In genomic region chr2:164436961-164437360, GRCm38 (mm10) we compare ENCODE assay signal across 8 mouse cellular contexts. TPM values are rescaled to one million over a fixed set of nuclear protein-coding genes. Genes with fewer than 3 reads are reported as not detected.
DNase-seq lines count a peak whose midpoint lies in the region; ATAC-seq lines count a peak whose summit lies in the region.

No protein-coding gene starts in this region.

- no peaks in the 10 kb centered on the region for H3K36me3 ChIP-seq in liver, embryonic 16.5 days (ENCODE audit: control insufficient read depth, insufficient read depth)
- no peaks in the 10 kb centered on the region for H3K36me3 ChIP-seq in forebrain, embryonic 14.5 days (ENCODE audit: control insufficient read depth, insufficient read depth, low read length)

- H3K4me3 ChIP-seq in brown adipose tissue, adult 24 weeks (ENCODE audit: insufficient read depth, low read depth, low read length): no peak overlapping the region
- no peak overlapping the region for H3K4me3 ChIP-seq in liver, embryonic 16.5 days (ENCODE audit: low read depth, low read length)
- no peak overlapping the region for H3K4me3 ChIP-seq in forebrain, embryonic 14.5 days (ENCODE audit: low read depth, low read length)

- ATAC-seq in liver, embryonic 16.5 days (ENCODE audit: low read depth): peak; percentile 43
- ATAC-seq in forebrain, embryonic 14.5 days: no peak

- peaks cover 49% of the 10 kb centered on the region for H3K4me1 ChIP-seq in brown adipose tissue, adult 24 weeks (ENCODE audit: control insufficient read depth, insufficient read depth, insufficient read length, low read length)
- H3K4me1 ChIP-seq in liver, embryonic 16.5 days (ENCODE audit: control insufficient read depth, low read depth, low read length): peaks cover 2% of the 10 kb centered on the region
- peaks cover under 1% of the 10 kb centered on the region; the same call in 1 of the 2 replicates for H3K4me1 ChIP-seq in forebrain, embryonic 14.5 days (ENCODE audit: control insufficient read depth, insufficient read depth, low read length)

- peak overlapping the region; percentile 36; the same call in 1 of the 2 replicates for H3K4me2 ChIP-seq in liver, embryonic 16.5 days (ENCODE audit: low read depth, low read length)
- H3K4me2 ChIP-seq in forebrain, embryonic 14.5 days (ENCODE audit: low read length): no peak overlapping the region

- H3K9me3 ChIP-seq in liver, embryonic 16.5 days (replicated peaks; ENCODE audit: control insufficient read depth, low read length): no peaks in the 10 kb centered on the region
- H3K9me3 ChIP-seq in forebrain, embryonic 14.5 days (replicated peaks; ENCODE audit: control insufficient read depth, low read length): no peaks in the 10 kb centered on the region

- peaks cover 7% of the 10 kb centered on the region for H3K27me3 ChIP-seq in liver, embryonic 16.5 days (ENCODE audit: control insufficient read depth, insufficient read depth, low read depth, low read length)
- H3K27me3 ChIP-seq in forebrain, embryonic 14.5 days (replicated peaks; ENCODE audit: control insufficient read depth, insufficient read depth, low read length): no peaks in the 10 kb centered on the region

- peak overlapping the region; percentile 4; the same call in 1 of the 2 replicates for H3K9ac ChIP-seq in liver, embryonic 16.5 days (ENCODE audit: low read depth, low read length)
- no peak overlapping the region for H3K9ac ChIP-seq in forebrain, embryonic 14.5 days (ENCODE audit: low read length)

- H3K27ac ChIP-seq in brown adipose tissue, adult 24 weeks (replicated peaks; ENCODE audit: low read depth, low read length): peak overlapping the region; percentile 89
- peak overlapping the region; percentile 65 for H3K27ac ChIP-seq in liver, embryonic 16.5 days (ENCODE audit: low read length)
- no peak overlapping the region for H3K27ac ChIP-seq in forebrain, embryonic 14.5 days (ENCODE audit: low read depth, low read length)

- DNase-seq in gastrocnemius, adult 18-20 months (ENCODE audit: low spot score): peak; percentile 85
- DNase-seq in gastrocnemius, postnatal 10 days: no peak
- peak; percentile 89 for DNase-seq in kidney, adult 11 months
- no peak for DNase-seq in right cerebral cortex, adult 18-20 months
- no peak for DNase-seq in forebrain, embryonic 14.5 days (ENCODE audit: low spot score)
- no peak for DNase-seq in left cerebral cortex, adult 11 months (ENCODE audit: low spot score)

- 39% methylated on average over 3 of the region's 3 CpGs for WGBS in liver, embryonic 16.5 days (ENCODE audit: insufficient replicate concordance)
- WGBS in forebrain, embryonic 14.5 days: 63% methylated on average over 3 of the region's 3 CpGs

RNA-seq across cellular contexts. Expression of gene Sdc4, which starts 6.7 kb away (rescaled TPM):
- 10 to 100 TPM; 62.6 to 77.3 TPM for total RNA-seq in gastrocnemius, adult 18-20 months (2021)
- total RNA-seq in gastrocnemius, postnatal 10 days (2021): 10 to 100 TPM; 52.5 TPM
- 34.7 and 37.6 TPM in 2 replicates for polyA plus RNA-seq in brown adipose tissue, adult 24 weeks (2012; ENCODE audit: insufficient read depth, insufficient read length, missing spikeins)
- 70.1 and 72.5 TPM in 2 replicates for polyA plus RNA-seq in liver, embryonic 16.5 days (2015; fragmentation: Nextera tagmentation; extraction: Ambion mirVana)
- 3.9 and 4.2 TPM in 2 replicates for polyA plus RNA-seq in forebrain, embryonic 14.5 days (2014; fragmentation: Nextera tagmentation; extraction: Ambion mirVana)

RNA-seq across cellular contexts. Expression of gene Sys1, which starts 19.8 kb away (rescaled TPM):
- total RNA-seq in gastrocnemius, adult 18-20 months (2021): 10 to 100 TPM; 26.0 to 26.2 TPM
- total RNA-seq in gastrocnemius, postnatal 10 days (2021): 10 to 100 TPM; 16.8 to 18.4 TPM
- 24.4 and 27.2 TPM in 2 replicates for polyA plus RNA-seq in brown adipose tissue, adult 24 weeks (2012; ENCODE audit: insufficient read depth, insufficient read length, missing spikeins)
- polyA plus RNA-seq in liver, embryonic 16.5 days (2015; fragmentation: Nextera tagmentation; extraction: Ambion mirVana): 24.5 and 24.8 TPM in 2 replicates
- polyA plus RNA-seq in forebrain, embryonic 14.5 days (2014; fragmentation: Nextera tagmentation; extraction: Ambion mirVana): 76.3 and 86.6 TPM in 2 replicates

RNA-seq across cellular contexts. Expression of gene Gm20458, which starts 23.8 kb away (rescaled TPM):
- total RNA-seq in gastrocnemius, adult 18-20 months (2021): 1 to 10 TPM; 3.8 to 6.5 TPM
- total RNA-seq in gastrocnemius, postnatal 10 days (2021): 1 to 10 TPM in 1 of 2 experiments, not detected in 1; 3.3 TPM
- 2.4 TPM in 1 of 2 replicates, not detected in the other for polyA plus RNA-seq in brown adipose tissue, adult 24 weeks (2012; ENCODE audit: insufficient read depth, insufficient read length, missing spikeins)
- polyA plus RNA-seq in liver, embryonic 16.5 days (2015; fragmentation: Nextera tagmentation; extraction: Ambion mirVana): 4.6 and 5.6 TPM in 2 replicates
- polyA plus RNA-seq in forebrain, embryonic 14.5 days (2014; fragmentation: Nextera tagmentation; extraction: Ambion mirVana): 6.2 and 8.9 TPM in 2 replicates

RNA-seq across cellular contexts. Expression of gene Matn4, which starts 32.0 kb away (rescaled TPM):
- total RNA-seq in gastrocnemius, adult 18-20 months (2021): under 1 TPM; 0.59 to 0.78 TPM
- 1 to 10 TPM; 5.8 to 7.8 TPM for total RNA-seq in gastrocnemius, postnatal 10 days (2021)
- polyA plus RNA-seq in brown adipose tissue, adult 24 weeks (2012; ENCODE audit: insufficient read depth, insufficient read length, missing spikeins): 0.52 TPM in 1 of 2 replicates, not detected in the other
- polyA plus RNA-seq in liver, embryonic 16.5 days (2015; fragmentation: Nextera tagmentation; extraction: Ambion mirVana): 0.09 and 0.12 TPM in 2 replicates
- 0.08 and 0.10 TPM in 2 replicates for polyA plus RNA-seq in forebrain, embryonic 14.5 days (2014; fragmentation: Nextera tagmentation; extraction: Ambion mirVana)

RNA-seq across cellular contexts. Expression of gene Rbpjl, which starts 34.0 kb away (rescaled TPM):
- not detected for total RNA-seq in gastrocnemius, adult 18-20 months (2021)
- under 1 TPM; 0.05 to 0.07 TPM for total RNA-seq in gastrocnemius, postnatal 10 days (2021)
- not detected in 2 replicates for polyA plus RNA-seq in brown adipose tissue, adult 24 weeks (2012; ENCODE audit: insufficient read depth, insufficient read length, missing spikeins)
- polyA plus RNA-seq in liver, embryonic 16.5 days (2015; fragmentation: Nextera tagmentation; extraction: Ambion mirVana): 0.14 and 0.89 TPM in 2 replicates
- 0.06 TPM in 1 of 2 replicates, not detected in the other for polyA plus RNA-seq in forebrain, embryonic 14.5 days (2014; fragmentation: Nextera tagmentation; extraction: Ambion mirVana)

Comparison
In these comparisons a context has a peak if more than half of its experiments do, and no peak if none do; other contexts are left out.
1. DNase-seq: peak in gastrocnemius, adult 18-20 months (single experiment) and kidney, adult 11 months (single experiment); none in gastrocnemius, postnatal 10 days (single experiment), right cerebral cortex, adult 18-20 months (single experiment), forebrain, embryonic 14.5 days (single experiment) and left cerebral cortex, adult 11 months (single experiment).